Mouse (Mus musculus) liver, adult 2 months (tissue): Measurements from ENCODE around the gene Usp22.

Source experiments
- CTCF ChIP-seq: fragments of 200-500 bp; IDR thresholded peaks from 2 replicates; pipeline ENCODE4 v1.5.1; 2011; ENCODE audit warnings: low read depth, low read length, control low read depth
- POLR2A ChIP-seq: fragments of 200-500 bp; IDR thresholded peaks from 2 replicates; pipeline ENCODE4 v1.6.1; 2011; ENCODE audit warnings: low read length, control low read depth; ENCODE audit not compliant: insufficient read depth; ENCODE audit errors: extremely low read depth

- no peak for TF ChIP-seq CTCF
- TF ChIP-seq POLR2A, result no peak
Measured at GRCm38 (mm10) chr11:61122283-61122768, 52.5 kb downstream of the Usp22 start.
